Mouse (Mus musculus) intestine, embryonic 14.5 days (tissue): ENCODE data around the gene Lims1. TPM values are rescaled to one million over a fixed set of nuclear protein-coding genes. Genes with fewer than 3 reads are reported as not detected.
"Not testable (repeated sequence)": the region's sequence is repeated elsewhere in the genome, so short reads cannot be mapped to it uniquely, and the experiment has no call there.

Experiments
- ATAC-seq: fragments of 200-750 bp; cut with Nextera tagmentation; replicated peaks from 2 replicates; pipeline ENCODE4 v1.8.0; 2017; ENCODE audit warnings: low read depth, moderate number of reproducible peaks, moderate TSS enrichment, moderate library complexity; ENCODE audit not compliant: low FRiP score, low TSS enrichment
- DNase-seq: peaks from one replicate; pipeline ENCODE4 v3.0.0-alpha.2; 2018; ENCODE audit warnings: low spot score
- H3K27ac ChIP-seq: fragments of 300-500 bp; sonication (generic); 2 replicates; pipeline ENCODE4 v1.5.1; 2014; ENCODE audit warnings: low read depth, mild to moderate bottlenecking, control low read depth
- H3K27me3 ChIP-seq: fragments of 300-500 bp; sonication (generic); replicated peaks from 2 replicates; pipeline ENCODE4 v1.6.1; 2014; ENCODE audit warnings: low read length, control low read depth; ENCODE audit not compliant: control insufficient read depth, insufficient read depth
- H3K36me3 ChIP-seq: fragments of 300-500 bp; sonication (generic); 2 replicates; pipeline ENCODE4 v1.6.1; 2014; ENCODE audit warnings: low read length, control low read depth; ENCODE audit not compliant: control insufficient read depth, insufficient read depth
- H3K4me1 ChIP-seq: fragments of 300-500 bp; sonication (generic); replicated peaks from 2 replicates; pipeline ENCODE4 v1.6.1; 2014; ENCODE audit warnings: low read length, control low read depth, mixed read lengths; ENCODE audit not compliant: control insufficient read depth, insufficient read depth
- H3K4me2 ChIP-seq: fragments of 300-500 bp; sonication (generic); 2 replicates; pipeline ENCODE4 v1.6.1; 2014; ENCODE audit warnings: low read length
- H3K4me3 ChIP-seq: fragments of 300-500 bp; sonication (generic); 2 replicates; pipeline ENCODE4 v1.5.1; 2014; ENCODE audit warnings: low read depth, low read length, control low read depth, mixed read lengths
- H3K9ac ChIP-seq: fragments of 300-500 bp; sonication (generic); 2 replicates; pipeline ENCODE4 v1.6.1; 2014; ENCODE audit warnings: mild to moderate bottlenecking, low read length
- H3K9me3 ChIP-seq: fragments of 300-500 bp; sonication (generic); 2 replicates; pipeline ENCODE4 v1.6.1; 2016; ENCODE audit warnings: low read length, control low read depth; ENCODE audit not compliant: control insufficient read depth
- WGBS: fragments of 180-500 bp; shearing (Covaris S2); extraction: QIAGEN DNeasy Blood & Tissue Kit; methylation state at CpG from one replicate; pipeline ENCODE4 v1.1.7; 2014; 5-methylcytosine and 5-hydroxymethylcytosine counted together
- polyA plus RNA-seq: library from polyadenylated mRNA; unstranded; fragments of >200 nt; fragmentation: Nextera tagmentation; extraction: Ambion mirVana; gene quantifications from 2 replicates; pipeline ENCODE4 v1.2.1, GENCODE M21; 2014

Lims1 gene
- polyA plus RNA-seq, 1 experiment from 2014 or later = 134 TPM

GRCm38 (mm10) chr10:58337091-58337490 is 13.8 kb downstream of the Lims1 start:
- Histone ChIP-seq H3K4me1 (peaks cover 35% of the 10 kb centered on the region), H3K27ac (peak overlapping the region; percentile 91; the same call in 1 of the 2 replicates)
- not testable (repeated sequence) for H3K4me2 ChIP-seq, ATAC-seq, H3K36me3 ChIP-seq, H3K4me3 ChIP-seq, DNase-seq, H3K9me3 ChIP-seq, H3K27me3 ChIP-seq, H3K9ac ChIP-seq
- WGBS = 91% methylated on average over 4 of the region's 4 CpGs

- ATAC-seq (no peak), DNase-seq (no peak)
- H3K4me3 ChIP-seq = no peak overlapping the region
- peak overlapping the region; percentile 51 for H3K27ac ChIP-seq
- no peak overlapping the region for H3K4me2 ChIP-seq
- H3K4me1 ChIP-seq = peaks cover 47% of the 10 kb centered on the region
- no peaks in the 10 kb centered on the region for H3K9me3 ChIP-seq
- no peaks in the 10 kb centered on the region for H3K27me3 ChIP-seq
- H3K9ac ChIP-seq = no peak overlapping the region
- WGBS = 29% methylated on average over 1 of the region's 1 CpGs
- no peaks in the 10 kb centered on the region for H3K36me3 ChIP-seq
Measured at GRCm38 (mm10) chr10:58338590-58338989, 15.3 kb downstream of the Lims1 start.

- DNase-seq = no peak
- peaks cover 37% of the 10 kb centered on the region for H3K4me1 ChIP-seq
- ATAC-seq = no peak; the same call in 1 of the 2 replicates
- peak overlapping the region; percentile 87 for H3K27ac ChIP-seq
- H3K9ac ChIP-seq = no peak overlapping the region
- H3K36me3 ChIP-seq = no peaks in the 10 kb centered on the region
- no peak overlapping the region for H3K4me3 ChIP-seq
- H3K4me2 ChIP-seq = no peak overlapping the region; the same call in none of the 2 replicates
- H3K9me3 ChIP-seq = no peaks in the 10 kb centered on the region
- WGBS = 28% methylated on average over 2 of the region's 2 CpGs
- no peaks in the 10 kb centered on the region for H3K27me3 ChIP-seq
Measured at GRCm38 (mm10) chr10:58341685-58342084, 18.4 kb downstream of the Lims1 start.

- no peak overlapping the region for H3K9ac ChIP-seq
- no peaks in the 10 kb centered on the region for H3K9me3 ChIP-seq
- no peak for ATAC-seq
- 57% methylated on average over 2 of the region's 2 CpGs for WGBS
- no peak for DNase-seq
- H3K27ac ChIP-seq = peak overlapping the region; percentile 87
- no peak overlapping the region; the same call in 1 of the 2 replicates for H3K4me2 ChIP-seq
- no peak overlapping the region for H3K4me3 ChIP-seq
- peaks cover 34% of the 10 kb centered on the region for H3K4me1 ChIP-seq
- no peaks in the 10 kb centered on the region for H3K27me3 ChIP-seq
- no peaks in the 10 kb centered on the region for H3K36me3 ChIP-seq
Measured at GRCm38 (mm10) chr10:58342199-58342598, 18.9 kb downstream of the Lims1 start.

DNA sequence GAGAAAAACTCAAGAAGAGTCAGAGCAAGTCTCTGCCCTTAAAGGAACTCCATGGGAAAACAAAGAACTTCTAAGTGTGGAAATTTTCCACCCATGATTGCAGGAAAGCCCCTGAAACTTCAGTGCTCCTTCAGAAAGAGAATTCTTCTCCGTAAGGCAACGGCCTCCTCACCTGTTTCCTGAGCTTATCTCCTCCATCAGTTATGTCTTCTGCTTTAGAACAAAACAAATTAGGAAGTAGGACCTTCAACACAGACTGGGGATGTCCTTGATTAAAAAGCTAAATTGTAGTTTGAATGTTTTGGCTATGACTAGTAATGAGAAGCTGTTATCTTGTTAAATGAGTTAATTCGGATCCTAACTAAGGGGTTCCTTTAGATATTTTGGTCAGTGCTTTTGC is 20.3 kb downstream of the Lims1 start:
- Histone ChIP-seq H3K36me3 (no peaks in the 10 kb centered on the region), H3K4me1 (peaks cover 25% of the 10 kb centered on the region), H3K4me3 (no peak overlapping the region), H3K27me3 (no peaks in the 10 kb centered on the region), H3K4me2 (no peak overlapping the region), H3K9me3 (no peaks in the 10 kb centered on the region), H3K27ac (no peak overlapping the region), H3K9ac (no peak overlapping the region)
- DNase-seq (no peak), ATAC-seq (no peak)
- 90% methylated on average over 3 of the region's 3 CpGs for WGBS

DNA sequence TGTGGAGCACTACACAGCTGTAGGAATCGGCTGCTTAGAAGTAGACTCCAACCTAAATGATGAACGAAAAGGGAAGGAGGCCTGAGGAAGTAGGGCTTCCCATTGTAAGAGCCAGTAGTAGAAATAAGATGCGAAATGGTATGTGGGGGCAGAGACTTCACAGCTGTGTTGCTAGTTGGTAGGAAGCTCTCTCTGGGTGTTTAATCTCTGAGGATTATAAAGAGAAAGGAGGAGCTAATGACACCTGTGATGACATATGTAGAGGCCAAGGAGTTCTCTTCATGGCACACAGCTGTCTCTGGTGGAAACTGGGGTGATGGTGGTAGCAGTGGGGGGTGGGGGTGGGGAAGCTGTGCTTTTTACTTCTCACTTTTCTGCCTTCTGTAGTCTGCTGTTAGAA is 27.3 kb downstream of the Lims1 start:
- DNase-seq = no peak
- Histone ChIP-seq H3K4me3 (no peak overlapping the region), H3K27me3 (no peaks in the 10 kb centered on the region), H3K4me2 (no peak overlapping the region), H3K36me3 (no peaks in the 10 kb centered on the region), H3K27ac (no peak overlapping the region), H3K9me3 (no peaks in the 10 kb centered on the region), H3K4me1 (0 out of 2 replicates have a peak, but pooled peaks cover 4% of the 10 kb centered on the region), H3K9ac (no peak overlapping the region)
- no peak for ATAC-seq
- WGBS = 89% methylated on average over 3 of the region's 3 CpGs

GRCm38 (mm10) chr10:58351670-58352069 is 28.4 kb downstream of the Lims1 start:
- WGBS = 68% methylated on average over 2 of the region's 2 CpGs
- Histone ChIP-seq H3K9ac (no peak overlapping the region), H3K4me3 (no peak overlapping the region), H3K4me2 (no peak overlapping the region), H3K36me3 (no peaks in the 10 kb centered on the region), H3K27me3 (no peaks in the 10 kb centered on the region), H3K27ac (no peak overlapping the region), H3K4me1 (0 out of 2 replicates have a peak, but pooled peaks cover 4% of the 10 kb centered on the region), H3K9me3 (no peaks in the 10 kb centered on the region)
- DNase-seq (no peak), ATAC-seq (peak; percentile 42; the same call in 1 of the 2 replicates)

- 0 out of 2 replicates have a peak, but pooled peaks cover 4% of the 10 kb centered on the region for H3K4me1 ChIP-seq
- H3K27me3 ChIP-seq = no peaks in the 10 kb centered on the region
- no peaks in the 10 kb centered on the region for H3K36me3 ChIP-seq
- DNase-seq = no peak
- H3K4me3 ChIP-seq = no peak overlapping the region
- 88% methylated on average over 3 of the region's 3 CpGs for WGBS
- H3K9ac ChIP-seq = no peak overlapping the region
- H3K9me3 ChIP-seq = no peaks in the 10 kb centered on the region
- no peak overlapping the region for H3K27ac ChIP-seq
- no peak overlapping the region for H3K4me2 ChIP-seq
- ATAC-seq = no peak
Measured at GRCm38 (mm10) chr10:58352364-58352763, 29.1 kb downstream of the Lims1 start.

GRCm38 (mm10) chr10:58354561-58354960 is 31.3 kb downstream of the Lims1 start:
- no peaks in the 10 kb centered on the region for H3K9me3 ChIP-seq
- peaks cover 4% of the 10 kb centered on the region; the same call in 1 of the 2 replicates for H3K4me1 ChIP-seq
- no peak overlapping the region for H3K27ac ChIP-seq
- no peak overlapping the region for H3K9ac ChIP-seq
- H3K36me3 ChIP-seq = 0 out of 2 replicates have a peak, but pooled peaks cover 4% of the 10 kb centered on the region
- H3K27me3 ChIP-seq = no peaks in the 10 kb centered on the region
- DNase-seq = no peak
- H3K4me3 ChIP-seq = no peak overlapping the region
- ATAC-seq = no peak; the same call in 1 of the 2 replicates
- no peak overlapping the region for H3K4me2 ChIP-seq
- 45% methylated on average over 3 of the region's 3 CpGs for WGBS
